Mouse (Mus musculus) testis, adult 2 months (tissue): ENCODE results near the gene Pfdn4.

Source experiments
- CTCF ChIP-seq: fragments of 200-500 bp; IDR thresholded peaks from 2 replicates; pipeline ENCODE4 v1.5.1; 2012; ENCODE audit warnings: low read depth, mild to moderate bottlenecking, inconsistent platforms, low read length, moderate library complexity; ENCODE audit not compliant: control insufficient read depth, insufficient read depth, insufficient replicate concordance
- POLR2A ChIP-seq: fragments of 200-500 bp; IDR thresholded peaks from 2 replicates; pipeline ENCODE4 v1.6.1; 2012; ENCODE audit warnings: low read depth, mild to moderate bottlenecking, inconsistent platforms, low read length, moderate library complexity; ENCODE audit not compliant: control insufficient read depth

GRCm38 (mm10) chr2:170447651-170448050 is 48.6 kb upstream of the Pfdn4 start:
- TF ChIP-seq CTCF, result no peak
- no peak for TF ChIP-seq POLR2A
